Mouse (Mus musculus) 416B (cell line): Measurements from ENCODE around the gene Naa16.

Source experiments
- DNase-seq: peaks from one replicate; pipeline ENCODE4 v3.0.0; 2011; ENCODE audit warnings: low read depth

Naa16 gene

DNA sequence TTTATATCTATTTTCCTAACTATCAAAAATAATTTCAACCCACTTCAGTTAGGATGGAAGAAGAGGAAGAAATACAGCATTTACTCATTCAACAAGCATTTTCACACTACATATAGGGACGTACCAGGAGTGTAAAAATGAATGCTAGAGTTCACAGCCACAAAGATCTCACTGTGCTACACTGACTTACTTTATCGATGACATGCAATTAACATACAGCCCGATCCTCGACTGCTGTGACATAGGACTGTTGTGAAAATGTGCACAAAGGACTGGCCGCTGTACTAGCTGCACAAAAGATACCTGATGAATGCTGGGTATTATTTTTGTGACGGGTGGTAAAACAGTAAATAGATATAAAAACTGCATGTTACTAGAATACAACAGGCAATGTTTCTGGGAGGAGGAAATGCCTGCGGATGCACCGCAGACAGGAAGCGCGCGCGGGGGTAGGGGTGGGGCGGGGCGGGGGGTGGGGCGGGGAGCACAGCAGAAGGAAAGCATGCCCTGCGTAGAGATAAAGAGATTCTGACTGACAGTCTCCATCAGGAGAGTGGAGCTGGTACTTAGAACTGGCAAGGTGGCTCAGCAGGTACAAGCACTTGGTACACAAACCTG lies 59.5 kb downstream of the Naa16 start:
- DNase-seq = peak; percentile 47

DNA sequence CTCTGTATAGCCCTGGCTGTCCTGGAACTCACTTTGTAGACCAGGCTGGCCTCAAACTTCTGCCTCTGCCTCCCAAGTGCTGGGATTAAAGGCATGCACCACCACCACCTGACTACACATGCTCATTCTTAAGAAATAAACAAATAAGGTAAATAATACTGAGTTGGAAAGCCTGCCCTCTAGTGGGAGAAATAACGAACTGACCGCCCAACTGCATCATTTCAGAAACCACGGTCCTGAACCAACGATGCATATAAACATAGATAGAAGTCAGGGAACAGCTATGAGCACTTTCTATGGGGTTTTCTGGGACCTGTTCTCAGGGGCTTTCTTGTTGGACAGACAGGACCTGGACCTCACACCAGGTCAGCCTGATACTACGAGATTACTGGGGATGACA lies 63.5 kb downstream of the Naa16 start:
- DNase-seq = peak; percentile 66

DNA sequence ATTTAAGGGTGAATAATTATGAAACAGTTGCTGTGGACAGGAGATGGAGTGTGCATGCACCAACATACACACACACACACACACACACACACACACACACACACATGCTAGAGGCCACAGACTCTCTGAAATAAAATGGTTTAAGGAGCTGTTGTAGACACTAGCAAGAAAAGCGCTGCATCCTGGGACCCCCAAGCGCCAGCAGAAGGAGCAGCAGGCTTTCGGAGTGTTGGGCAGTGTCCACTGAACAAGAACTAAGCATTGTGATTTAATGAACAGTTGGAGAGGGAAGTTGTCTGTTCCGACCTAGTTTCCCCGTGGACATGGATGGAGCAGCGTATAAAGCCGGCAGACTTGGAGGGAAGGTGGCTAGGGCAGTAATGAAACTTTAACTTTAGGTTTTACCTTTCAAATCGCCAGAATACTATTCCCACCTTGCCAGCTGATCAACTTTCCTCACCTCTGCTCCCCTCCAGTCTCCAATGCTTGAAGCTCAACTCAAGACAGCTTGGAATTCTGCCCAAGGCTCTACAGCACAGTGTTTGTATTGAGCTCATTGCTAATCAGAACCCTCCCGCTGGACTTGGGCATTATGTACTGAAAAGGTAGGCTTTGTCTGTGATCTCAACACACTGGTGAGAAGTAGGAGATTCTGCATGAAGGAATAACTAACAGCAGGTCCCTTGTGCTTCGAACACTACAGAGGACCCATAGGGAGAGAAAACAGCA lies 66.3 kb downstream of the Naa16 start:
- DNase-seq = no peak

GRCm38 (mm10) chr14:79321881-79322280 lies 68.7 kb downstream of the Naa16 start:
- no peak for DNase-seq

- peak; percentile 71 for DNase-seq
Observed at GRCm38 (mm10) chr14:79321152-79321551, 69.4 kb downstream of the Naa16 start.

- no peak for DNase-seq
Observed at GRCm38 (mm10) chr14:79317602-79318001, 73.0 kb downstream of the Naa16 start.

- no peak for DNase-seq
Observed at GRCm38 (mm10) chr14:79315877-79316276, 74.7 kb downstream of the Naa16 start.

DNA sequence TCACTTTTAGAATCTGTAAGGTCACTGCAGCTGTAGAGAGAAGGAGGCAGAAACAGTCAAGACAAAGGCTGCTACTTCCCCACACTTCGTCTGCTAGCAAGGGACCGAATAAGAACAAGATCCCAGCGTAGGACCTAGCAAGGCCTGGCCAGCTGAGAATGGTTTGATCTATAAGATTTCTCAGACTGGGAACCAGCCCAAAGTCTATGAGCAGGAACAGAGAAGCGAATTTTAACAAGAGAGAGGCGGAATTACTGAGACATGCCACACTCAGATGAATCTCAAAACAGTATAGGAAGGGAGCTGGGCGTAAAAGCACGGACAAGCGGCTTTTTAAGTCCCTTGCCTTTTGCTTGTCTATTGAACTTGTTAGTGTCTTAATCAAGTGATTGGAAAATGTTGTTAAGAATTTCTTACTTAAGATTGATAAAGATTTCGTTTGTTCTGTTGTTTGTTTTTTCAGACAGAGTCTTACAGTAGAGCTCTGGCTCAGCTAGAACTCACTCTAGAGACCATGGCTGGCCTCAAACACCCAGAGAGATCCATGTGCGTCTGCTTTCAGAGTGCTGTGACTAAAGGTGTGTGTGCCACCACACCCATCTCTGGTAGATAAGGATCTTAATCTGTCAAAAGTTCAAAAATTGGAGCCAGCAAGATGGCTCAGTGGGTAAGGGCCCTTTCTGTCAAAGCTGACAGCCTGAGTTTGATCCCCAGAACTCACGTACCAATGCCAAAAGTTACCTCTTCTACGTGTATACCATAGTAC lies 76.2 kb downstream of the Naa16 start:
- DNase-seq = no peak

DNA sequence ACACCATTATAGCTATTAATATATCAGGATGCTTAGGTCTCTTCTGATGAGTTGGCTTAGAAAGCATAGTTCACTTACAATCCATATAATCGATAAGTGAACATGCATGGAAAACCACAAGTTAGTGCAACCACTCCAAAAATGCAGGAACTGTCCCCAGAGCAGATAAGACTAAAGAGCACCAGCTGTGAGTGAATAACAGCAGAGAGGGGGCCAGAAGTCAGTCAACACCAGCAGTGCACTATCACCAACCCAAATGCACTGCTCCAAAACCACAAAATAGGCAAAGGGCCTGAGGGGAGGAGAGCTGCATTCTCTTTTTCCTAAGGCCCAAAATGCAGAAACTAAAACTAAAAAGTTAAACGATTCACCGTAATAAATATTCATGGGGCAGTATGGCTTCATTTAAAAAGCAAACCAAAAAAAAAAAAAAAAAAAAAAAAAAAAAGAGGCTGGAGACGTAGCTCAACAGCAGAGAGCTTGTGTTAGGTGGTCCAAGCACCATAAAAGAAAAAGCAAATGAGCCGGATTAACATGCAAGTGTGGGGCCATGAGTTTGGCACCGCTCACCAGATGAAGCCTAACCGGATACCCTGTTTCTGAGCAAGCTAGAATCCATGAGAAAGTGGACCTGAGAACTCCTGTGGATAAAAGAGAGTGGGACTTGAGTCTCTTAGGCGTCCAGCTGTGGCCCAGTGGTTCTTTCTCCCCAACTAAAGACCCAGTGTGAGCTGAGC lies 77.0 kb downstream of the Naa16 start:
- no peak for DNase-seq

DNA sequence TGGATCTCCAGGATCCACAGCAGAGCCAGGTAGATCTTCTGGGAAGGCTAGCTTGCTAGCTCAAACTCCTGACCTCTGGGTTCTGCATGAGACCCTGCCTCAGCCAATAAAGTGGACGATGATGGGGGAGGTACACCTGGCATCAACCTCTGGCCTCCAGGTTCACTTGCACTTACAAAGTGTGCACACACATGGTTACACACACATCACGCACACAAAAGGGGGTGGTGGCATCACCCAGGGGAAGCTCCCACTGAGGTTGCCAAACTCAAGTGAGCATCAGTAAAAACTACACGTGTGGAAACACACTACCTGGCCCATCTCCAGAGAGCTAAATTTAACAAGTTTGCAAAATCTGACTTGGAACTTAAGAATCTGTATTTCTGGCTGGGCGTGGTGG lies 77.9 kb downstream of the Naa16 start:
- no peak for DNase-seq

DNA sequence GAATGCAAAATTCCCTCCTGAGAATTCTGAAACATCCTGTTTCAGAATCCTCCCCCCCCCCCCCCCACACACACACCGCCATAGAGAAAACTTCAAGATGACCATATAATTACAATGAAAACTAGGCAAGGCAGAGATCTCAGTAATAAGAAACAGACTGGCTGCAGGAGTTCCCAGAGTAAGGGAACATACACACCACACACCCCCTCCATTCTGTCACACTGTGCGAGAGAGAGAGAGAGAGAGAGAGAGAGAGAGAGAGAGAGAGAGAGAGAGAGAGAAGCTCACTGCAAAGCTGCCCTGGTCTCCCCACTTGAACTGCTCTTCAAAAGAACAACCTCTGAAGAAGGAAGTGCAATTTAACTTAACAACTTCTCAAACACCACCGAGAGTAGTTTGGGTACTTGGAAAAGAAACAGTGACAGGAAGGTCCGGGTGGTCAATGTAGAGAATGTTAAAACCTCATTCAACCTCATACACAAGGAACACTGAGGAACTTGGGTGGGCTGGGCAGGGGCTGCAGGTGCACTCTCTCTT lies 78.6 kb downstream of the Naa16 start:
- DNase-seq = no peak

DNA sequence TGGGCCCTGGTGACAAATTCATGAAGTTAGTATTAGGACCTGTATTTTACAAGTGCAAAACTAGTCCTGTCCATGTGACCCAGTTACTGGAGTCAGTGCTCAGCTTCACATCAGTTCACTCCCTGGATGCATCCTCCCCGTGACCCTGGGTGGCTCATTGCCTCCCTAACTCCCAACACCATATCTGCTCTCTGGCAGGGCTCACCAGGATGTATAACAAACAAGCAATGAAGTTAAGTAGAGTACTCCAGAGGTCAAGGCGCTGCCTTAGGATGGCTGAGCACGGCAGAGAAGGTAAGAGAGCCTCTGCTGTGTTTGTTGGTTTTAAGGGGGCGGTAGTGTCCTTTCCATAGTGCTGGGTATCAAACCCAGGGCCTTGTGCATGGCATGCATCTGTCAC lies 81.5 kb downstream of the Naa16 start:
- DNase-seq = no peak

GRCm38 (mm10) chr14:79308364-79308763 lies 82.2 kb downstream of the Naa16 start:
- no peak for DNase-seq

DNA sequence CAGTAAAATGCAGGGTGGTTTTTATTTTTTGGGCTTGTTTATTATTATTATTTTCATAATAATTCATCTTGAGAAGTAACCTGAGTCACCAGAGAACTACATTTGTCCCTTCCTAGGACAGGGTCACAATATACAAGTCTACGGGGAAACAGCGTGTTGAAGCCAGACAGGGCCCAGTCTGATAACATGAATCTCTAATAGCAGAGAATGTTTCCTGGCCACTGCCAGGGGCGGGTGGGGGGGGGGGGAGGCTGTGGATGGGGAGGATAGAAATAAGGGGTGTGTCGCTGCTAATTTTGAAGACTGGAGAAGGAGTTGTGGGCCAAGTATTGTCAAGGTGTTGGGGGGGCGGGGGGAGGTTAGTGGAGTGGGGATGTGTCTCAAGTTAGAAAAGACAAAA lies 82.7 kb downstream of the Naa16 start:
- DNase-seq = no peak

DNA sequence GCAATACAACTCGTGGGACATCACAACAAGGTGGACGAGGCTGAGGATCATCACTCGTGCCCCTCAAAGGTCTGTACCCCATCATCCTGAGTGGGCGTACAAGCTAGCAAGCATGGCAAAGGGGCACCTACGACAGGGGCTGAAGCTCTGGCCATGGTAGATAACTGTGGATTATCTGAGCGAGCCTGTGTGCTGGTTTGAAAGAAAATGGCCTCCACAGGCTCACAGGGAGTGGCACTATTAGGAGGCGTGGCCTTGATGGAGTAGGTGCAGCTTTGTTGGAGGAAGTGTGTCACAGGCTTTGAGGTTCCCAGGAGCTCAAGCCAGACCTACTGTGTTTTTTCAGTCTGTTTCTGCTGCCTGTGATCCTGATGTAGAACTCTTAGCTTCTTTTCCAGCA lies 83.4 kb downstream of the Naa16 start:
- no peak for DNase-seq

DNA sequence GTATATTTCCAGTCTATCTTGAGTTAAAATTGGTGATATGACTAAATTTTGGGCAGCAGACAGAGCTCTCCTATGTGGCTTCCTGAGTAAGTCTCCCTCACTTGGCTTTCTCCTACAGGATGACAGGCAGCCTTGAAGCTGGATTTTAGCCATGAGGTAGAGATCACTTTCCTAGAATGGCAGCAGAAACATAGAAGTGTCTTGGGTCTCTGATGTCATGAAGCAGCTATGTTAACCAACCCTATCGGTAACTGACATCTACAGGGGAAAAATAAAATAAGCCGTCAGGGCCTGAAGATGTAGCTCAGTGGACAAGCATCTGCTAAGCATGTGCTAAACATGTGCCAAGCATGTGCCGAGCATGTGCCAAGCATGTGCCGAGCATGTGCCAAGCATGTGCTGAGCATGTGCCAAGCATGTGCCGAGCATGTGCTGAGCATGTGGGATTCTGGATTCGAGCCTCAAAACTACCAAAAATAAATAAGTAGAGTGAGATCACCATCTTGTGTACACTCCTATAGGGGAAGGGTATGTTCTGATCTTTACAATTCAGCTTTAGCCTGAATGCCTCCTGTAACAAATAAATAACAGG lies 85.6 kb downstream of the Naa16 start:
- no peak for DNase-seq

DNA sequence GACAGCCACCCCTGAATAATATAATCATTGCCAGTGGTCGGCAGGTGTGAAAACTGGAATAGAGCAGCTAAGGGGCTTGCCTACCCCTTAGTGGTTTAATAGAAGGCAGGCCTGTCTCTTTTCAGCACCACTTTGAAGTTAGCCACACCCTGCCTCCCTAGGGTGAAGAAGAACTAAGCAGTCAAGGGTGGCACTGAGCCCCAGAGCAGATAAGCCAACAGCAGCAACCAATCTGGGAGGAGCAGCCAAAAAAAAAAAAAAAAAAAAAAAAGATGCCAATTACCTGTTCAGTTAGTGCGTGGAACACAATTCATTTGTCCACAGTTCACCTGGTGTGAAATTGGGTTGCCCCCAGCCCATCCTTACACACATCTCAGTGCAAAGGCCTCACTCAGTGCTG lies 87.4 kb downstream of the Naa16 start:
- DNase-seq = no peak

DNA sequence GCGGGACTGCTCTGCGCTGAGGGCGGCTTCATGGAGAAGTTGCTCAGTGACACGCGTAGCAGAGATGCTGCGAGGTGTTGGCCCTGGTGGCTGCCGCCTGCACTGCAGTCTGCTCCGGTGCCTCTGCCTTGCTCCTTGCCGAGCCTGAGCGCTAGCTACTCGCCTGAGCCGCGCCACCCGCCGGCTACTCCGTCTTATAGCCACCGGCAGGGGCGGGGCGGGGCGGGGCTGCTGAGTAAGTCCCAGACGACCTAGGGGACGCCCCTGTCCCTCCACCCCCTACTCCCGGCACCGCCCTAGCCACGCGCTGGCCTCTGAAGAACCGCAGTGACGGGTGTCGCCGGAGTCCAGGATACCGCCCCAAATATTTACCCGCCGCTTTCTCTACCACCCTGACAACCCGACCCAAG lies 89.1 kb downstream of the Naa16 start, which contains the start of gene Rgcc:
Rgcc (minus strand) TSS at position 180 of the 410 bp plus-strand sequence.
- peak; percentile 97 for DNase-seq

DNA sequence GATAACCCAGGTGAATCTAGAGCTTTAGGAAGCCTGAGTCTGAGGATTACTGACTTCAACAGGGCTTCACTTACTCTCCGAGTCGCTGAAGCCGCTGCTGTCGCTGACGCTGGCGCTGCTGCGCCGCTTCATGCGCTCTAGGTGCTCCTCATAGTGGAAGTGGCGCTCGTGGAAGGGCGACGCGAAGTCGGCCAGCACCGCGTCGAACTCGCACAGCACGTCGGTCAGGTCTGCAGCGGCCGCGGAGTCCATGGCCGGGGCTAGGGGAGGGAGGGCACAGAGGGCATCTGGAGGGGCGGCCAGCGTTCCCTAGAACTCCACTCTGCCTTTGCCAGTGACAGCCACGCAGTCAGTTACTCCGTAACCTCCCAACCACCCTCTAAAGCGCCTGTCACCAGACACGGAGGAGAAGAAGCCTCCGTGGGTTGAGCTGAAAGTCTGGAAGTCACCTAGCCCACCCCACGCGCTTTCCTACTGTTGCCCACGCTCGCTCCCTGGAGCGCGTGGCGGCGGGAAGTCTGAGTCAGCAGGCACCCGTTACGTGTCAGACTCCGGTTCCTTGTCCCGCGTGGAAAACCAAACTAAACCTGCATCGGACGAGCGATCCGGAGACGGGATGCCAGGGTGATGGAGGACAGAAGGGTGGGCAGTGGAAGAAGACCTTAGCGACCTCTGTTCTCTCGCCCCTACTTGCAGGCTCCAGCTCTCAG lies 89.8 kb downstream of the Naa16 start:
- DNase-seq = no peak

DNA sequence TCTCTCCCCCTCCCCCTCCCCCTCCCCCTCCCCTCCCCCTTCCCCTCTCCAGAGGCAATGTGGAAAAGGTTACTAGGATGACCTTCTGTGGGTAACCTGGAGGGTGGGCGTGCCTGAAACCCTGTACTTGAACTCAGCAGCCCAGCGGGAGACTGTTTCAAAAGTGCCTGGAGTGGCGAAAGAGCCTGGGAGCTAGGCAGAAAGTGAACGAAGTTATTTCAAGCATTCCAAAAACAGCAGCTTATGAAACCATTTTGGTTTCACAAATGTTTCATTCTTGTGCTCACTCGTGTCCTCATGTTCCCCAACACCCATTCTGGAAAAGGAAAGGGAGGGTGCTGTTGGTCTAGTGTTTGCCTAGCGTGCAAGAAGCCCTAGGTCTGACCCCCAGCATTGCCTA lies 90.8 kb downstream of the Naa16 start:
- no peak for DNase-seq

DNA sequence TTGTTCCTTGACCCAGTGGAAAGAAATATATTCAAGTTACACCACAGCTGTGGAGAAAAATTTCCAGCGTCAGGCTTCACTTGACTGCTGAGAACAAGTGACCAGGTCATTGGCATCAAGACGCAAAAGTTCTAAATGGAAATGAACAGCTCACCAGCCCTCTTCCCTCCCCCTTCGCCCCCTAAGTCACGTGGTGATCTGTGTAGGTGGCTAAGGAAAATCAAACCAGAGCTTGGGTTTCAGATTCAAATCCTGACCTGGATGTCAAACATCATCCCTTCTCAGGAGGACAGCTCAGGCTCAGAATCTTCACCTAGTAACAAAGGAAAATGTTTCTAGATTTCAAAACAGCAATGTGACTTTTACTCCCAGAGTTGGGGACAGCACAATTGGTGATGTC lies 91.3 kb downstream of the Naa16 start:
- no peak for DNase-seq
